Mouse (Mus musculus) macrophage (primary cell): Measurements from ENCODE around the gene Nrl. TPM values are rescaled to one million over a fixed set of nuclear protein-coding genes. Genes with fewer than 3 reads are reported as not detected.
A peak's percentile ranks its signal among the peaks of the same experiment; 100 is the strongest.

ENCODE experiments used
- H3K27ac ChIP-seq: fragments of 350-480 bp; formaldehyde crosslinking; 2 replicates; pipeline ENCODE4 v1.9.0; 2021
- H3K36me3 ChIP-seq: fragments of 350-480 bp; formaldehyde crosslinking; 2 replicates; pipeline ENCODE4 v1.9.0; 2021; ENCODE audit errors: inconsistent target
- H3K4me3 ChIP-seq: fragments of 350-480 bp; formaldehyde crosslinking; 2 replicates; pipeline ENCODE4 v1.9.0; 2021; ENCODE audit errors: inconsistent target
- H3K79me2 ChIP-seq: fragments of 350-480 bp; formaldehyde crosslinking; 2 replicates; pipeline ENCODE4 v1.9.0; 2021; ENCODE audit errors: inconsistent target
- WGBS: methylation state at CpG from one replicate; pipeline ENCODE4 v1.1.7; 2026; ENCODE audit warnings: inconsistent platforms; ENCODE audit not compliant: missing documents; 5-methylcytosine and 5-hydroxymethylcytosine counted together
- polyA plus RNA-seq: library from polyadenylated mRNA; stranded (reverse); fragments of 250-400 nt; gene quantifications from 3 replicates; pipeline ENCODE4 v1.2.4, GENCODE M21; 2018; ENCODE audit warnings: inconsistent platforms

Gene Nrl
- polyA plus RNA-seq, 1 experiment from 2014 or later = not detected

- H3K79me2 ChIP-seq = no peaks in the 10 kb centered on the region
- H3K27ac ChIP-seq = no peak overlapping the region
- H3K36me3 ChIP-seq = no peaks in the 10 kb centered on the region
- WGBS = 85% methylated on average over 5 of the region's 5 CpGs
- H3K4me3 ChIP-seq = no peak overlapping the region
These were observed 40.2 kb downstream of the Nrl start for GRCm38 (mm10) chr14:55484430-55485085.

DNA sequence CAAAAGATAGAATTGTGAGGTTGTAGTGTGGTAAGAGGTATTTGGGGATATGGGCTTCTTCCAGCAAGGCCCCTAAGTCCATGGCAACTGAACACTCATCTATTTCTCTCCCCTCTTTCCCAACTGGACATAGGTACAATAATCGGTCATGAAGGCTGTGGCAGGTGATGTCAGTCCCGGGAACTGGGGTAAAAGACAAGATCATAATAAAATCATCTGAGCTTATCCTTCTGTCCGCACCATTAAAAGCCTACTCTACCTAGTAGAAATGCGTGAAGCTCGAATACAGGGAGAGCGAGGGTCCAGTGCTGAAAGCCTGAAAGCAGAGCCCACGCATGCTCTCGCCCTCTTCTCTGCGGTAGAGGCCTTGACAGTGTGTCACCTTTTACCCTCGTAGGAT is 45.2 kb downstream of the Nrl start:
- Histone ChIP-seq H3K27ac (no peak overlapping the region), H3K4me3 (no peak overlapping the region), H3K79me2 (no peaks in the 10 kb centered on the region), H3K36me3 (no peaks in the 10 kb centered on the region)
- WGBS = 96% methylated on average over 10 of the region's 10 CpGs

- Histone ChIP-seq H3K79me2 (no peaks in the 10 kb centered on the region), H3K4me3 (peak within 1 kb of the TSS; percentile 84)
- WGBS = 2% methylated on average over 38 of the region's 38 CpGs
These were observed 45.9 kb downstream of the Nrl start, which contains the start of gene Dhrs4 for GRCm38 (mm10) chr14:55478651-55479599. Gene Dhrs4 (plus strand): TSS chr14:55478758.

GRCm38 (mm10) chr14:55477829-55478228 is 47.0 kb downstream of the Nrl start:
- no peaks in the 10 kb centered on the region for H3K79me2 ChIP-seq
- H3K4me3 ChIP-seq = no peak overlapping the region
- no peak overlapping the region for H3K27ac ChIP-seq
- WGBS = 93% methylated on average over 5 of the region's 5 CpGs
- no peaks in the 10 kb centered on the region for H3K36me3 ChIP-seq

More at GRCm38 (mm10) chr14:55478651-55479599, 45.9 kb downstream of the Nrl start, which contains the start of gene Dhrs4:
- H3K36me3 ChIP-seq = no peaks in the 10 kb centered on the region
- H3K27ac ChIP-seq = peak within 1 kb of the TSS; percentile 64

GRCm38 (mm10) chr14:55477421-55477820 is 47.4 kb downstream of the Nrl start:
- no peaks in the 10 kb centered on the region for H3K36me3 ChIP-seq
- no peak overlapping the region for H3K27ac ChIP-seq
- WGBS = 100% methylated on average over 1 of the region's 1 CpGs

DNA sequence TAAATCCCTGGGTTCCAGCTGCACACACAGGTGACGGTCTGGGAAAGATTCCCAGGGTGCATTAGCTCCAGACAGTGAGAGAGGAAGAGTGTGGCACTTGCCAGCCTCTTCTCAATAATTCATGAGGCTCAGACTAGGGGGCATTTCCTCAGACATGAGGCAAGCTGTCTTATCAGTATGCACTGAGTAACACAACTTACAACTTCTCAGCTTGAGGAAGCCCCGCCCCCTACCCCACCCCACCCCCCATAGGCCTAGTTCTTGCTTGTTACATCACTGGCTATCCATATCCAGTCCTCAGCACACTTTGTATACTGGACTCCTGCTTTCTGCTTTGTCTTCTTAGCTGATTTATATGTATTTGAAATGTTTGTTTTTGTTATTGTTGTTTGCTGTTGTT is 49.1 kb downstream of the Nrl start:
- WGBS = 82% methylated on average over 2 of the region's 2 CpGs

More at GRCm38 (mm10) chr14:55477421-55477820, 47.4 kb downstream of the Nrl start:
- Histone ChIP-seq H3K4me3 (no peak overlapping the region), H3K79me2 (no peaks in the 10 kb centered on the region)

DNA sequence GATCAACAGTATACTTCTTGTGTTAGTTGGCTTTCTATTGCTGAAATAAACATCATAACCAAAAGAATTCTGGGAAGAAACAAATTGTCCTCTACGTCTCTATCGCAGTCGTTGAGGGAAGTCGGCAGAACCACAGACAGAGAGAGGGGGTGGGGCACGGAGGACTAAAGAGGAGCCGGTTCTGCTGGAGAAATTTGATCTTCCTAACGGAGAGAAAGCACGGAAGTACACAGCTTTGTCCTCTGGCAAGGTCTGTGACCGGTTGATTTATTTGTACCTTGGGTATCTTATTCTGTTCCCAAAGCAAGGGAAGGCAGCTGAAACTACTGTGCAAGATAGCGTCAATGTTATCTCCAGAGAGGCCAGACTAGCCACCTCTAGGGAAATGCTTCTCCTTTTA is 54.0 kb downstream of the Nrl start:
- no peak overlapping the region for H3K27ac ChIP-seq
- no peak overlapping the region for H3K4me3 ChIP-seq
- H3K79me2 ChIP-seq = no peaks in the 10 kb centered on the region
- 4% methylated on average over 10 of the region's 10 CpGs for WGBS
- H3K36me3 ChIP-seq = no peaks in the 10 kb centered on the region

More for the DNA sequence above, 49.1 kb downstream of the Nrl start:
- Histone ChIP-seq H3K36me3 (no peaks in the 10 kb centered on the region), H3K4me3 (no peak overlapping the region), H3K79me2 (no peaks in the 10 kb centered on the region), H3K27ac (no peak overlapping the region)

DNA sequence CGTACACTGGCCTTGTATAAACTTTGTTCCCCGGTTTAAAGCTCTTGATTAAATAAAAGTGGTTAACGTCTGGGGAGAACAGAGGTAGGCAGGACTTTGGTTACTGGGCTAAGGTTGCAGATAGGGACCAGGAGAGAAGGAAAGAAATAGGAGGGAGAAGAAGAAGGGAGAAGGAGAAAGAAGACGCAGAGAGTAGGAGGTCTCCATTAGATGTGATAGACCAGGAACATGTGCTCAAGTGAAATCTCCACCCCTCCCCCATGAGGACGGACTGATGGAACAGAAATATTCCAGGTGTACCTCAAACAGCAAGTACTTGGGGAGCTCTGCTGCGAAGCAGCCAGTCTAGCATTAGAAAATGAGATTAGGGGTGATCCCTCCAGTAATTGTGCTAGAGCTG is 55.0 kb downstream of the Nrl start:
- no peak overlapping the region for H3K27ac ChIP-seq
- no peaks in the 10 kb centered on the region for H3K79me2 ChIP-seq

GRCm38 (mm10) chr14:55469041-55469440 is 55.7 kb downstream of the Nrl start:
- H3K79me2 ChIP-seq = no peaks in the 10 kb centered on the region

More for the DNA sequence above, 55.0 kb downstream of the Nrl start:
- WGBS = 87% methylated on average over 6 of the region's 6 CpGs
- H3K36me3 ChIP-seq = no peaks in the 10 kb centered on the region
- H3K4me3 ChIP-seq = no peak overlapping the region

More at GRCm38 (mm10) chr14:55469041-55469440, 55.7 kb downstream of the Nrl start:
- no peak overlapping the region for H3K27ac ChIP-seq
- WGBS = 81% methylated on average over 2 of the region's 2 CpGs
- H3K36me3 ChIP-seq = no peaks in the 10 kb centered on the region
- no peak overlapping the region for H3K4me3 ChIP-seq

Other genes starting within 250 kb of the Nrl start
- 25.0 to 28.5 TPM (median 26.3 TPM) in 3 replicates for gene Dhrs4, start 46.2 kb downstream of the Nrl start, polyA plus RNA-seq
- 0.04 to 0.05 TPM in 2 of 3 replicates, not detected in the other for gene Carmil3, start 34.3 kb downstream of the Nrl start, polyA plus RNA-seq
- gene Cpne6, start 14.5 kb downstream of the Nrl start, polyA plus RNA-seq = not detected in 3 replicates
- 5.9 to 15.5 TPM (median 7.9 TPM) in 3 replicates for gene Pck2, start 15.3 kb upstream of the Nrl start, polyA plus RNA-seq
- gene Dcaf11, start 35.0 kb upstream of the Nrl start, polyA plus RNA-seq = 44.4 to 59.1 TPM (median 44.6 TPM) in 3 replicates
- 0.86 TPM in 1 of 3 replicates, not detected in the others for gene A730061H03Rik, start 35.4 kb upstream of the Nrl start, polyA plus RNA-seq
- gene Fitm1, start 50.6 kb upstream of the Nrl start, polyA plus RNA-seq = not detected in 3 replicates
- 213 to 335 TPM (median 292 TPM) in 3 replicates for gene Psme1, start 53.1 kb upstream of the Nrl start, polyA plus RNA-seq
- 11.9 to 22.1 TPM (median 17.9 TPM) in 3 replicates for gene Emc9, start 60.3 kb upstream of the Nrl start, polyA plus RNA-seq
- gene Psme2, start 66.1 kb upstream of the Nrl start, polyA plus RNA-seq = 172 to 350 TPM (median 300 TPM) in 3 replicates
- gene Rnf31, start 66.7 kb upstream of the Nrl start, polyA plus RNA-seq = 16.3 to 31.6 TPM (median 19.7 TPM) in 3 replicates
- 57.2 to 69.1 TPM (median 61.1 TPM) in 3 replicates for gene Irf9, start 78.6 kb upstream of the Nrl start, polyA plus RNA-seq
- not detected in 3 replicates for gene Rec8, start 93.1 kb upstream of the Nrl start, polyA plus RNA-seq
- 18.4 to 47.7 TPM (median 21.3 TPM) in 3 replicates for gene Ipo4, start 111.0 kb upstream of the Nrl start, polyA plus RNA-seq
- gene Gm49378, start 112.9 kb upstream of the Nrl start, polyA plus RNA-seq = 0.29 to 1.2 TPM (median 1.1 TPM) in 3 replicates
- 35.2 to 63.2 TPM (median 58.1 TPM) in 3 replicates for gene Tm9sf1, start 118.8 kb upstream of the Nrl start, polyA plus RNA-seq
- gene Tssk4, start 125.2 kb upstream of the Nrl start, polyA plus RNA-seq = 0.34 TPM in 1 of 3 replicates, not detected in the others
- 25.4 to 29.3 TPM (median 26.3 TPM) in 3 replicates for gene Mdp1, start 135.5 kb upstream of the Nrl start, polyA plus RNA-seq
- 27.4 to 36.4 TPM (median 34.4 TPM) in 3 replicates for gene Gmpr2, start 147.0 kb upstream of the Nrl start, polyA plus RNA-seq
- 136 to 262 TPM (median 187 TPM) in 3 replicates for gene Nedd8, start 147.1 kb upstream of the Nrl start, polyA plus RNA-seq
- 9.0 to 10.5 TPM (median 10.4 TPM) in 3 replicates for gene Tinf2, start 156.8 kb upstream of the Nrl start, polyA plus RNA-seq
- 1.2 to 4.3 TPM (median 3.6 TPM) in 3 replicates for gene Tgm1, start 188.9 kb upstream of the Nrl start, polyA plus RNA-seq
- 7.5 to 16.7 TPM (median 12.4 TPM) in 3 replicates for gene Rabggta, start 197.3 kb upstream of the Nrl start, polyA plus RNA-seq
- 63.5 to 108 TPM (median 106 TPM) in 3 replicates for gene Dhrs1, start 220.7 kb upstream of the Nrl start, polyA plus RNA-seq
- gene Nop9, start 220.7 kb upstream of the Nrl start, polyA plus RNA-seq = 9.3 to 22.6 TPM (median 12.9 TPM) in 3 replicates
- gene Cideb, start 233.5 kb upstream of the Nrl start, polyA plus RNA-seq = 0.22 to 0.72 TPM (median 0.41 TPM) in 3 replicates
- gene Ltb4r2, start 236.4 kb upstream of the Nrl start, polyA plus RNA-seq = 0.10 TPM in 1 of 3 replicates, not detected in the others
- gene Ltb4r1, start 241.0 kb upstream of the Nrl start, polyA plus RNA-seq = 0.25 to 0.33 TPM (median 0.32 TPM) in 3 replicates